Mouse (Mus musculus) granulocyte monocyte progenitor cell, adult 5-6 weeks (primary cell): ENCODE measurements around the gene Tead4. TPM values are rescaled to one million over a fixed set of nuclear protein-coding genes. Genes with fewer than 3 reads are reported as not detected.
"Not testable (repeated sequence)": the region's sequence is repeated elsewhere in the genome, so short reads cannot be mapped to it uniquely, and the experiment has no call there.

Experiments
- ATAC-seq: replicated peaks from 2 replicates; pipeline ENCODE4 v1.8.0; 2016; ENCODE audit warnings: mild to moderate bottlenecking, moderate TSS enrichment, inconsistent platforms; ENCODE audit not compliant: poor library complexity, severe bottlenecking
- total RNA-seq, 2 experiments: library from RNA; stranded (forward) in 1 of 2; stranded (reverse) in 1 of 2; fragments of 200-712, 200-1000 nt in 1 of 2; fragments of >200 nt in 1 of 2; fragmentation: Nextera tagmentation in 1 of 2; gene quantifications; 2 replicates each; pipeline ENCODE4 v1.2.3; 2014 to 2017

Gene Tead4
- total RNA-seq, 2 experiments from 2014 or later = not detected

DNA sequence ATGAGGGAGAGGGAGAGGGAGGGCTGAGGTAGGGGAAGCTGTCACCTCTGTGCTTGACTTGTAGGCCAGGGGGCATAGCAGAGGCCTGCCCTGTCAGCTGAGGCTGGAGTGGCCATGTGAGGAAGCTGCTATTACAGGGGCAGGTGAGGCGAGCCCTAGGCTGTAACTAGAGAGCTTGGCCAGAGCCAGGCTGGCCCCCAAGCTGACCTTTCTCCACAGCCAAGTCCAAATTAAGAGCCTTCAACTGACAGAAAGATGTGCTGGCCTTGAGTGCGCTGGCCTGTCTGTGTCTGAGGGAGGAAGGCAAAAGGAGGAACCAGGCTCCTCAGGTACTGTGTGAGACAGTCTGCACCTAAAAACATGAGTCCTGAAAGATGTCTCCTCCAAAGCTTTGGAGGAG lies 47.5 kb downstream of the Tead4 start:
- no peak for ATAC-seq

GRCm38 (mm10) chr6:128250596-128250995 lies 50.0 kb downstream of the Tead4 start:
- no peak for ATAC-seq

DNA sequence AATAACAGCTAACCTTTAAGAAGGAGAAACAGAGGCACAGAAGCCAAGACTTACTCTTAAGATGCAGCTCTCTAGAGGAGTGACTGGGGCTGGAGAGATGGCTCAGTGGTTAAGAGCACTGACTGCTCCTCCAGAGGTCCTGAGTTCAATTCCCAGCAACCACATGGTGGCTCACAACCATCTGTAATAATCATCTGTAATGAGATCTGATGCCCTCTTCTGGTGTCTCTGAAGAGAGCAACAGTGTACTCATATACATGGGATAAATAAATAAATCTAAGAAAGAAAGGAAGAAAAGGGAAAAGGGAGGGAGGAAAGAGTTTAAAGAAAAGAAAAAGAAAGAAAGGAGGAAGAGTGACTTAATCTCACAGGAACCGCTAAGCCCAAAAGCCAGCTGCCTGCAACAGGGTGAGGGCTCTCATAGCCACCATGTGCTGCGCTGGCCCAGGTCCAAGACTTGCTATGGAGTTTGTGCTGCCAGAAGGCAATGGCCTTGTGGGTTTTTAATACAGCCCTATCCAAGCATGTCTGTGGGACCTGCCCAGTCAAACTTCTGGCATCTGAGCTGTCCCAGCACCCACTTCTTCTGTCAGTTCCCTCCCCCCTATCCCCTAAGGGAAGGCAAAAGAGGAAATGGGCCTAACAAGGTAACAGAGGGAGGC lies 63.4 kb downstream of the Tead4 start:
- peak; percentile 31 for ATAC-seq

DNA sequence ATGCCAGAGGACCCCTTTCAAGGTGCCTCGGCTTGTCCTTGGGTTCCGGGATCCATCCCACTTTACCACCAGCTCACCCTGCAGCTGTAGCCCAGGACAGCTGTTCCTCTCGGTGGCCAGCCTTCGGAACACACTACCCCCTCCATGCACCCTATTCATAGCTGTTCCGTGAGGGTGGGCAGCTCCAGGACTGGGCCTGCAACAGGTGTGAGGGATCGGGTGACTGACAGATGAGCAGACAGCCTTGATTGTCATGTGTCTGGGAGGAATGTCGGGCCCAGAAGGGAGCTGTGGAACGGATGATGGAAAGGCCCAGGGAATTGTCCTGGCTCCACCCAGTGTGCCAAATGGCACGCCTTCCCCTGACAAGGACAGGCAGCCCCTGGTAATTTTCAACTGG lies 64.0 kb downstream of the Tead4 start:
- ATAC-seq = no peak

DNA sequence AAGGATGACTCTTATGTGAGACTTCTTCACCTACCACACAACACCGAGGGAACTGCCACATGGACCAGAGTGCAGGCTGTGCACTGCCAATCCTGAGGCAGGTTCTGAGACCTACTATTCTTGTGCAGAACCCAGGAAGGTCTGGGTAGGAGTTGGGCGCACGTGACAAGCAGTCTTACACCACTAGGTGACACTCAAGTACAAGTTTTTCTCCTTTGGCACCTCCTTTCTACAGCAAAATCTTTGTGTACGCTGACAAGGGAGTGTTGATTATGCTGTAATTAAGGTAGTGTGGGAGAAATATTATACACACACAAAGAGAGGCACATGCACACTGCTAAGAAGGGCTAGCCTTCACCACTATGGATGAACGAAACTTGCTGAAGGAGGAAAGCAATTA lies 66.4 kb downstream of the Tead4 start:
- peak; percentile 29; the same call in 1 of the 2 replicates for ATAC-seq

DNA sequence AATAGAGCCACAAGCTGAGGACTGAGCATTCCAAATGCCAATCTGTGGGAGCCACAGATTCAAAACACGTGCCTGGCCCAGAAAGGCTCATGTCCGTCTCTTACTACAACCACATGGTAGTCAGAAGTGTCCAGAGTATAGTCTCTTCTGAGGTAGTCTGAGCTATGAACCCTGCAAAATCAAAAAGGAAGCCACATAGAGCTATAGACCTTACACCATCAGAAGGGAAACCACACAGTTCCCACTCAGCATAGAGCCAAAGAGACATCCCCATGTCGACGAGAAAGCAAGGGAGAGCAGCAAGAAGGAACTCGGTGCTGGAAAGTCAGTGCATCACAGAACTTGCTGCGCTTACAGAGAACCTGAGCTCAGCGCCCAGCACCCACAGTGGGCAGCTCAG lies 68.4 kb downstream of the Tead4 start:
- peak; percentile 60 for ATAC-seq

GRCm38 (mm10) chr6:128231741-128232140 lies 68.9 kb downstream of the Tead4 start:
- peak; percentile 19; the same call in 1 of the 2 replicates for ATAC-seq

DNA sequence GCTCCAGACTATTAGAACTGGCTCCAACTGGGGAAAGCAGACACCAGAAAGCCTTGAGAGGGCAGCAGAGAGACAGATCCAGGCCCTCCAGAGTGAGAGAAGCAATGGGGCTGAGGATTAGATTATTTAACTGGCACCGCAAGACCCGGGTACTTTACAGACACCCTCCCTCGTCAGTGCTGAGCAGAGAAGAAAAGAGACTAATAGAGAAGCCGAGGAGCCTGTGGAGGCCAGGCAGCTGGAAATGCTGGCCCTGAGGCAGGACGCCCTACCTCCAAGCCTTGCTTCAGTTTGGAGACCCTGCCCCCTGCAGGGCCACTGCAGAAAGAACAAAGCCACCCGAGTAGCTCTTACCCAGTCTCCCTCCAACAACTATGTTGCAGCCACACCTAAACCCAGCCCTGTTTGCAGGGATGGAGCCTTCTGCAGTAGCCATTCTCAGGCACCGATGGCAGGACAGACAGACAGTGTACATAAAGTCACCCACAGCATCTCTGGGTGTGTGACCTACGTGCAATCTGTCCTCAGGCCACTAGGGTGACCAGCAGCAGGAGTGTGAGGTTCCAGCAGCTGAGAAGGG lies 73.1 kb downstream of the Tead4 start:
- ATAC-seq = peak; percentile 60

DNA sequence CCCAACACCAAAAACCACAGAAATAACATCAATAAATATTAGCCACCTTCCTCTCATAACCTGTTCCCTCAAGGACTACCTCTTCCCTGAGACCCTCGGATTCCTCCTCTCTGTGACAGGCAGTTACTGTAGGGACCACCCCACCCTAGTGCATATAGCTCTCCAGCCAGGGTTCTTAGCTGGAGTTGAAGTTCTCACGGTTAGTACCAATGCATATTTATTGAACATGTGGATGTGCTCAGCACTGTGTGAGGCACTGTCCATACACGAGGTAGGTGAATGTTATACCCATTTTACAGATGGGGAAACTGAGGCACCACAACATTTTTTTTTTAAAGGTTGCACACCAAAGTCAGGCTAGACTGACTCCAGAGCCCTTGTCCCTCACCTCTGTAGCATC lies 73.7 kb downstream of the Tead4 start:
- ATAC-seq = no peak

- no peak for ATAC-seq
These were observed 74.8 kb downstream of the Tead4 start for GRCm38 (mm10) chr6:128225846-128226176.

- ATAC-seq = no peak
These were observed 75.4 kb downstream of the Tead4 start for GRCm38 (mm10) chr6:128225009-128225845.

DNA sequence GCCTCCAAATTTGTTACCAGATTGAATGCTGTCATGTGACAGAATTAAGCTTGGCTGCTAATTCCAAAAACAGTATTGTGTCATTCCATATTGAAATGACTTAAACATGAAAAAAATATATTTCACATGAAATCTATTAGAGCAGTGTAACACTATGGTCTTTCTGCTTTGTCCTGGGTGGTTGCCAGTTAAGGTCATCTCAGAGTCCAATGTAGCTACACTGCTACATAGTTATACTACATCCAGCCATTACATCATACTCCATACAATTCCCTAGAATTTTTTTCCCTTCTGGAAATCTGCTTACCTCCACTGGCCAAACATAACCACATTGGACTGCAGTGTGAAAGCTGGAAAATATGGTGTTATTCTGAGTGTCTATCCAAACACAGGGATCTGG lies 77.5 kb downstream of the Tead4 start:
- ATAC-seq = no peak

DNA sequence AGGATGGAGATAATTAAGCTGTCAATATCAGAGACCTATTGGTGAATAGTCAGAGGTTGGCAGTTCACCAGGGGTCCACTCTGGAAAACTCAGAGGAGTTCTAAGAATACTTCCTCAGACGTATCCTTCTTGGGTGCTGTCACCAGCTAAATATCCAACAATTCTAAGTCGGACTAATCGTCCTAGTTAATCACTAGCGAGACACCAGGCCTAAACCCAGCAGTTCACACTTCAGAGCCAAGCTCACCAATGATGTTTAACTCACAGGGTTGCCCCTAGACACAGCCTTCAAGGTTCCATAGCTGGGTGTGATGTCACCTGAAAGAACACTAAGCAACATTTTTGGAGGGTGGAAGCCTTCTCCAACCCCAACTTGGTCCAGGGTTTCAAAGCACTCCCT lies 85.6 kb downstream of the Tead4 start:
- ATAC-seq = not testable (repeated sequence)

DNA sequence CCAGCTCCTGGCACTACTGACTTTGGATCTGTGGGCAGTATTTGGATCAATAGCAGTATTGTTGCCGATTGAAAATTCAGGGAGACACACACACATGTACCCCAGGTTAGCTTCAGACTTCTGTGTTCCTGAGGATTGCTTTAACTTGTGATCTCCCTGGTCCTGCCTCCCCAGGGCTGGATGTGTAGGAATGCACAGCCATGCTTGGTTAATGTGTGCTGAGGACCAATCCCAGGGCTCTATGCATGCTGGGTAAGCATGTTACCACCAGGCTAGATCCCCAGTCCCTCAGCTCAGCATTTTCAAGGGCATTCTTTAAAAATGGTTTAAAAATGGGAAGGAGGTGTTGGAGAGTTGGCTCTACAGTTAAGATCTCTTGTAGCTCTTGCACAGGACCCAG lies 91.4 kb downstream of the Tead4 start:
- not testable (repeated sequence) for ATAC-seq

GRCm38 (mm10) chr6:128208491-128209170 lies 92.0 kb downstream of the Tead4 start:
- ATAC-seq = no peak

GRCm38 (mm10) chr6:128203557-128203956 lies 97.1 kb downstream of the Tead4 start:
- ATAC-seq = no peak

DNA sequence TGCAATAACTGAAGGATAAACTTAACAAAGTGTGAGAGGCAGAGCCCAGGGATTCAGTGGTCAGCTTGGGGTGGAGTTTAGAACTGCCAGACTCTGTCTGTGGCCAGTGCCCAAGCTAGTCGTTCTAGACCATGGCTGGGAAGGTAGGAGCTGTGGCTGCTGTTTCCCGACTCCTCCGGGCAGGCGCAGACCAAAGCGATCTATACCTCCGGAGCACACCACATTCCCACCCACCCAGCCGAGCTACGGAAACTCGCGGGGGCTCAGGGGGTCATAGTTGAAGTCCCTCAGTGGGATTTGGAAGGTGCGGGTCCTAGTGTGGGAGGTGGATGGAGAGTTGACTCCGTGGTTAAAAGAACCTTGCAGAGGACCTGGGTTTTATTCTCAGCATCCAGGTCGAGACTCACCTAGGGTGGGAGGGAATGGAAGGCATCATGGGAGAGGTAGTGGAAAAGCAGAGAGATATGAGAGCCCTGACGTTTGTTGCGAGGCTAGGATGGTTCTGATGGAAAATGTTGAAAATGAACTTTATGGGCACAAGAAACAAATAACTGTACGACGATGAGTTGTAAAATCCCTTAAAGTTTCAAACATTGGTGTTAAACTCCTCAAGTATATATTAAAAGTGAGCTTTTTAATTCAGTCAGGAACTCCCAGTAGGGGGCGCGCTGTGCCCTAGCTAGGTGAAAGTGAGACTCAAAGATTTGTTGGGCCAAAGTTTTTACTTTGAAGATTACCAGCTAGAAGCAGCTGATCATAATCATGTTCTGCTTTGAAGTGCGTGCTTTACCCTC lies 99.6 kb downstream of the Tead4 start:
- peak; percentile 11 for ATAC-seq

GRCm38 (mm10) chr6:128200116-128200846 lies 100.3 kb downstream of the Tead4 start:
- ATAC-seq = peak; percentile 97

DNA sequence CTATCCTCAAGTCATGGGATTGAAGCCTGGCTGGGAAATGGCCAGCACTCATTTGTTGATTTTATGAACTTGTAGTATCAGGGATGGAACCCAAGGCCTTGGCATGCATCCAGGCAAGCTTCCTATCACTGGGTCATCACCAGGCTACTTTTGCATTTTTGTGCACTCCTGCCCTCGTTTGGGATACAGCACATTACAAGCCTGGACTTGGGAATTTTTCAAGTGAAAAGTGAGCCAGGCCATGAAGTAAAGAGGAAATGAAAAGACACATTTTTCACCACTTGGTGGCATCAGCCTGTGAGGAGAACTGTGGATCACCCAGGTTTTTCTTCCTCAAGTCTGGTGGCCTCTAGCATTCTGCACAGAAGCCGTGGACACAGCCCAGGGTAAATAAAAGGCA lies 117.1 kb downstream of the Tead4 start:
- no peak for ATAC-seq
